Mouse (Mus musculus): ENCODE results near the gene Tff1. TPM values are rescaled to one million over a fixed set of nuclear protein-coding genes. Genes with fewer than 3 reads are reported as not detected.

Gene Tff1
- polyA plus RNA-seq, 1 experiment from 2014 or later, result 2.7 TPM

- no peaks in the 10 kb centered on the region for H3K36me3 ChIP-seq (ENCODE audit: control insufficient read depth, insufficient read depth, low read length)
- no peak overlapping the region for H3K27ac ChIP-seq (ENCODE audit: low read length)
- no peak overlapping the region for H3K4me2 ChIP-seq (ENCODE audit: low read depth, low read length)
- no peak for ATAC-seq
- H3K9me3 ChIP-seq (ENCODE audit: control insufficient read depth, low read length), result no peaks in the 10 kb centered on the region
- H3K27me3 ChIP-seq (replicated peaks; ENCODE audit: control insufficient read depth, insufficient read depth, low read length), result no peaks in the 10 kb centered on the region
- peaks cover 5% of the 10 kb centered on the region; the same call in 1 of the 2 replicates for H3K4me1 ChIP-seq (ENCODE audit: control insufficient read depth, insufficient read depth, low read length)
- no peak overlapping the region for H3K4me3 ChIP-seq (ENCODE audit: low read length)
- WGBS, result 90% methylated on average over 7 of the region's 7 CpGs
- H3K9ac ChIP-seq (ENCODE audit: low read depth, low read length), result no peak overlapping the region
Observed at GRCm38 (mm10) chr17:31142116-31142515, 23.0 kb downstream of the Tff1 start.

- Histone ChIP-seq H3K27ac (ENCODE audit: low read length) (no peak overlapping the region), H3K9me3 (ENCODE audit: control insufficient read depth, low read length) (no peaks in the 10 kb centered on the region), H3K4me1 (ENCODE audit: control insufficient read depth, insufficient read depth, low read length) (no peaks in the 10 kb centered on the region), H3K4me2 (ENCODE audit: low read depth, low read length) (no peak overlapping the region), H3K36me3 (ENCODE audit: control insufficient read depth, insufficient read depth, low read length) (no peaks in the 10 kb centered on the region), H3K9ac (ENCODE audit: low read depth, low read length) (no peak overlapping the region), H3K27me3 (replicated peaks; ENCODE audit: control insufficient read depth, insufficient read depth, low read length) (no peaks in the 10 kb centered on the region), H3K4me3 (ENCODE audit: low read length) (no peak overlapping the region)
- 17% methylated on average over 5 of the region's 5 CpGs for WGBS
- ATAC-seq, result no peak
Observed at GRCm38 (mm10) chr17:31138398-31138797, 26.7 kb downstream of the Tff1 start.

- WGBS, result 90% methylated on average over 1 of the region's 1 CpGs
- Histone ChIP-seq H3K4me2 (ENCODE audit: low read depth, low read length) (no peak overlapping the region), H3K9me3 (ENCODE audit: control insufficient read depth, low read length) (no peaks in the 10 kb centered on the region), H3K36me3 (ENCODE audit: control insufficient read depth, insufficient read depth, low read length) (no peaks in the 10 kb centered on the region), H3K9ac (ENCODE audit: low read depth, low read length) (no peak overlapping the region), H3K4me1 (ENCODE audit: control insufficient read depth, insufficient read depth, low read length) (no peaks in the 10 kb centered on the region), H3K27ac (ENCODE audit: low read length) (no peak overlapping the region), H3K4me3 (ENCODE audit: low read length) (no peak overlapping the region), H3K27me3 (replicated peaks; ENCODE audit: control insufficient read depth, insufficient read depth, low read length) (no peaks in the 10 kb centered on the region)
- no peak for ATAC-seq
Observed at GRCm38 (mm10) chr17:31136821-31137220, 28.3 kb downstream of the Tff1 start.

- H3K27ac ChIP-seq (ENCODE audit: low read length), result no peak overlapping the region
- H3K4me2 ChIP-seq (ENCODE audit: low read depth, low read length), result no peak overlapping the region
- H3K4me1 ChIP-seq (ENCODE audit: control insufficient read depth, insufficient read depth, low read length), result no peaks in the 10 kb centered on the region
- H3K36me3 ChIP-seq (ENCODE audit: control insufficient read depth, insufficient read depth, low read length), result no peaks in the 10 kb centered on the region
- no peaks in the 10 kb centered on the region for H3K9me3 ChIP-seq (ENCODE audit: control insufficient read depth, low read length)
- no peak overlapping the region for H3K9ac ChIP-seq (ENCODE audit: low read depth, low read length)
- no peak for ATAC-seq
- 30% methylated on average over 3 of the region's 3 CpGs for WGBS
- no peaks in the 10 kb centered on the region for H3K27me3 ChIP-seq (replicated peaks; ENCODE audit: control insufficient read depth, insufficient read depth, low read length)
- no peak overlapping the region for H3K4me3 ChIP-seq (ENCODE audit: low read length)
Observed at GRCm38 (mm10) chr17:31136291-31136690, 28.8 kb downstream of the Tff1 start.

- H3K9me3 ChIP-seq (ENCODE audit: control insufficient read depth, low read length), result no peaks in the 10 kb centered on the region
- peak; percentile 75 for ATAC-seq
- WGBS, result 46% methylated on average over 6 of the region's 6 CpGs
- no peak overlapping the region for H3K4me3 ChIP-seq (ENCODE audit: low read length)
- no peaks in the 10 kb centered on the region for H3K27me3 ChIP-seq (replicated peaks; ENCODE audit: control insufficient read depth, insufficient read depth, low read length)
- no peak overlapping the region for H3K27ac ChIP-seq (ENCODE audit: low read length)
- H3K4me1 ChIP-seq (ENCODE audit: control insufficient read depth, insufficient read depth, low read length), result peaks cover 3% of the 10 kb centered on the region; the same call in 1 of the 2 replicates
- no peak overlapping the region for H3K9ac ChIP-seq (ENCODE audit: low read depth, low read length)
- H3K4me2 ChIP-seq (ENCODE audit: low read depth, low read length), result no peak overlapping the region
- H3K36me3 ChIP-seq (ENCODE audit: control insufficient read depth, insufficient read depth, low read length), result no peaks in the 10 kb centered on the region
Observed at GRCm38 (mm10) chr17:31134913-31135312, 30.2 kb downstream of the Tff1 start.

- no peak overlapping the region for H3K4me3 ChIP-seq (ENCODE audit: low read length)
- H3K27ac ChIP-seq (ENCODE audit: low read length), result no peak overlapping the region
- WGBS, result 51% methylated on average over 15 of the region's 15 CpGs
- H3K27me3 ChIP-seq (replicated peaks; ENCODE audit: control insufficient read depth, insufficient read depth, low read length), result no peaks in the 10 kb centered on the region
- peak overlapping the region; percentile 26; the same call in 1 of the 2 replicates for H3K4me2 ChIP-seq (ENCODE audit: low read depth, low read length)
- H3K9me3 ChIP-seq (ENCODE audit: control insufficient read depth, low read length), result no peaks in the 10 kb centered on the region
- H3K36me3 ChIP-seq (ENCODE audit: control insufficient read depth, insufficient read depth, low read length), result no peaks in the 10 kb centered on the region
- H3K9ac ChIP-seq (ENCODE audit: low read depth, low read length), result no peak overlapping the region
- 0 out of 2 replicates have a peak, but pooled peaks have one; percentile 32 for ATAC-seq
- H3K4me1 ChIP-seq (ENCODE audit: control insufficient read depth, insufficient read depth, low read length), result peaks cover 10% of the 10 kb centered on the region
Observed at GRCm38 (mm10) chr17:31133776-31134175, 31.3 kb downstream of the Tff1 start.

GRCm38 (mm10) chr17:31131269-31131821 lies 33.7 kb downstream of the Tff1 start:
- Histone ChIP-seq H3K36me3 (ENCODE audit: control insufficient read depth, insufficient read depth, low read length) (no peaks in the 10 kb centered on the region), H3K4me1 (ENCODE audit: control insufficient read depth, insufficient read depth, low read length) (peaks cover 10% of the 10 kb centered on the region), H3K9ac (ENCODE audit: low read depth, low read length) (no peak overlapping the region), H3K9me3 (ENCODE audit: control insufficient read depth, low read length) (no peaks in the 10 kb centered on the region), H3K4me3 (ENCODE audit: low read length) (no peak overlapping the region), H3K27me3 (replicated peaks; ENCODE audit: control insufficient read depth, insufficient read depth, low read length) (no peaks in the 10 kb centered on the region), H3K4me2 (ENCODE audit: low read depth, low read length) (no peak overlapping the region), H3K27ac (ENCODE audit: low read length) (no peak overlapping the region)
- ATAC-seq, result peak; percentile 15; the same call in 1 of the 2 replicates
- WGBS, result 64% methylated on average over 10 of the region's 10 CpGs

GRCm38 (mm10) chr17:31129452-31129851 lies 35.6 kb downstream of the Tff1 start, which contains the start of gene Tff3:
TSS of gene Tff3 (minus strand) at chr17:31129646.
- peak within 1 kb of the TSS; percentile 19; the same call in 1 of the 2 replicates for H3K4me3 ChIP-seq (ENCODE audit: low read length)
- 12% methylated on average over 2 of the region's 2 CpGs for WGBS
- H3K9me3 ChIP-seq (ENCODE audit: control insufficient read depth, low read length), result no peaks in the 10 kb centered on the region
- ATAC-seq, result peak; percentile 69
- H3K36me3 ChIP-seq (ENCODE audit: control insufficient read depth, insufficient read depth, low read length), result no peaks in the 10 kb centered on the region
- no peaks in the 10 kb centered on the region for H3K27me3 ChIP-seq (replicated peaks; ENCODE audit: control insufficient read depth, insufficient read depth, low read length)
- no peak within 1 kb of the TSS for H3K27ac ChIP-seq (ENCODE audit: low read length)
- H3K4me1 ChIP-seq (ENCODE audit: control insufficient read depth, insufficient read depth, low read length), result peaks cover 10% of the 10 kb centered on the region
- H3K4me2 ChIP-seq (ENCODE audit: low read depth, low read length), result no peak within 1 kb of the TSS
- H3K9ac ChIP-seq (ENCODE audit: low read depth, low read length), result 0 out of 2 replicates have a peak within 1 kb of the TSS, but pooled peaks have one; percentile 14

- H3K36me3 ChIP-seq (ENCODE audit: control insufficient read depth, insufficient read depth, low read length), result no peaks in the 10 kb centered on the region
- H3K4me1 ChIP-seq (ENCODE audit: control insufficient read depth, insufficient read depth, low read length), result peaks cover 10% of the 10 kb centered on the region
- H3K27ac ChIP-seq (ENCODE audit: low read length), result no peak overlapping the region
- H3K27me3 ChIP-seq (replicated peaks; ENCODE audit: control insufficient read depth, insufficient read depth, low read length), result no peaks in the 10 kb centered on the region
- no peak overlapping the region for H3K4me2 ChIP-seq (ENCODE audit: low read depth, low read length)
- 0 out of 2 replicates have a peak overlapping the region, but pooled peaks have one; percentile 14 for H3K9ac ChIP-seq (ENCODE audit: low read depth, low read length)
- ATAC-seq, result no peak
- WGBS, result 76% methylated on average over 9 of the region's 9 CpGs
- peak overlapping the region; percentile 19; the same call in 1 of the 2 replicates for H3K4me3 ChIP-seq (ENCODE audit: low read length)
- H3K9me3 ChIP-seq (ENCODE audit: control insufficient read depth, low read length), result no peaks in the 10 kb centered on the region
Observed at GRCm38 (mm10) chr17:31128708-31129318, 36.3 kb downstream of the Tff1 start.
